Mouse (Mus musculus) liver, postnatal 0 days (tissue): ENCODE measurements around the gene Kcnc3.

Experiments used
- CTCF ChIP-seq: sonication (generic); IDR thresholded peaks from 2 replicates; pipeline ENCODE4 v1.5.1; 2016; ENCODE audit warnings: antibody characterized with exemption, low read depth
- EP300 ChIP-seq: IDR thresholded peaks from 2 replicates; pipeline ENCODE4 v1.6.1; 2016; ENCODE audit warnings: antibody characterized with exemption, low read depth, mild to moderate bottlenecking

GRCm38 (mm10) chr7:44586930-44587329 lies 3.5 kb upstream of the Kcnc3 start:
- no peak for TF ChIP-seq CTCF
- no peak for TF ChIP-seq EP300
